Mouse (Mus musculus): ENCODE measurements around the gene Hoxa3. TPM values are rescaled to one million over a fixed set of nuclear protein-coding genes. Genes with fewer than 3 reads are reported as not detected.

The Hoxa3 gene
- total and polyA plus RNA-seq, 3 experiments: 0.08 to 0.38 (median 0.34) TPM

DNA sequence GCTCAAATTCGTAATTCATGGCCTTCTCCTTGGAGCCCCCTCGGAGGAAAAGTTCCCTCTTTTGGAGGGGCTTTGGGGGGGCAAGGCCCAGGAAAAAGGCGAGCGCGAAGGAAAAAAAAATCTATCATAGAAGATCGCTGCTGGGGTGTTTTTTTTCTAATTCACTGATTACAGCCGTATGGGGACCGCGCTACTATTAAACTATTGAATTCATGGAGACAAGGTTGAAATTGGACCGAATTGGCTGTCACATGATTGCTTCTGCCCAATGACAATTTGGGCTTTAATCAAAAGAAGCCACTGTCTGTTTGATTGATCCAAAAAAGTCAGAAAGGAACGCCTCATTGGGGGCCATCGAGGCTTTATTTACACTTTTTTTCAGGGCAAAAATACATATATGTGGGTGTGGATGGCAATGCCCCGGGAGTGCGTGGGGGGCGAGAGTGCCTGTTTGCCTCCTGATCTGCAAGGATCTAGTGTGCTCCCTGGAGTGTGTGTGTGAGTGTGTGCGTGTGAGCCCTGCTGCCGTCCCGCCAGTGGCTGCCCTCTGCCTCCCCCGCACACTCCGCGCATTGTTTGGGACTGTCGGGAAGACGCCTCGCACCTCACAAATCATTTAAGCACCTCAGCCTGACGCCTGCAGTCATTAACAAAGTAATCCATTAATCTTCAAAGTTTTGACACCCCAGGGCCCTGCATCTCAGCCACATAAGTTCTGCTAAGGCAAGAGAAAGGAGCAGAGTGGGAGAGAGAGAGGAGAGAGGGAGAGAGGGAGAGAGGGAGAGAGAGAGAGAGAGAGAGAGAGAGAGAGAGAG lies 48.3 kb downstream of the Hoxa3 start, which contains the start of gene Hoxa2:
Gene Hoxa2, minus strand, starts transcription at position 206 of the 815 bp plus-strand sequence.
- Histone ChIP-seq H3K9ac (ENCODE audit: insufficient read depth, low read depth) (no peak within 1 kb of the TSS), H3K4me3 (replicated peaks in 1 of 3; ENCODE audit: low read depth in 2 of 3, low read length in 2 of 3, poor library complexity in 1 of 3) (no peak within 1 kb of the TSS), H3K27me3 (replicated peaks) (no peaks in the 10 kb centered on the region), H3K4me2 (ENCODE audit: insufficient read depth, low read depth, poor library complexity, severe bottlenecking) (no peak within 1 kb of the TSS), H3K27ac (ENCODE audit: insufficient read depth, low read depth) (no peak within 1 kb of the TSS), H3K4me1 (ENCODE audit: control insufficient read depth in 1 of 2, insufficient read depth in 2 of 2) (peaks cover 0 to 10% of the 10 kb centered on the region in 2 experiments; a peak in 2 of 4 replicates), H3K36me3 (replicated peaks in 1 of 2; ENCODE audit: control insufficient read depth in 1 of 2, insufficient read depth in 1 of 2, low read length in 1 of 2) (peaks cover 6 to 48% of the 10 kb centered on the region in 2 experiments), H3K9me3 (replicated peaks; ENCODE audit: low read length) (no peaks in the 10 kb centered on the region), H3K79me2 (replicated peaks; ENCODE audit: control insufficient read depth, extremely low read depth, insufficient read depth, poor library complexity, severe bottlenecking) (no peaks in the 10 kb centered on the region; the same call in 1 of the 2 replicates)
- in situ Hi-C loops (cut with MboI; ENCODE audit: low pct_ligation_motif_present, low pct_unique_long_range_greater_than_20kb, low sequenced_read_pairs) (no loop called here), dilution Hi-C loops (cut with MboI; ENCODE audit: extremely low pct_ligation_motif_present, extremely low pct_unique_long_range_greater_than_20kb, low sequenced_read_pairs) (no loop called here)
- no peak for DNase-seq (ENCODE audit: extremely low read depth)
- TF ChIP-seq CHD1 (IDR thresholded peaks at IDR 0.05; ENCODE audit: low read depth, low read length): no peak

DNA sequence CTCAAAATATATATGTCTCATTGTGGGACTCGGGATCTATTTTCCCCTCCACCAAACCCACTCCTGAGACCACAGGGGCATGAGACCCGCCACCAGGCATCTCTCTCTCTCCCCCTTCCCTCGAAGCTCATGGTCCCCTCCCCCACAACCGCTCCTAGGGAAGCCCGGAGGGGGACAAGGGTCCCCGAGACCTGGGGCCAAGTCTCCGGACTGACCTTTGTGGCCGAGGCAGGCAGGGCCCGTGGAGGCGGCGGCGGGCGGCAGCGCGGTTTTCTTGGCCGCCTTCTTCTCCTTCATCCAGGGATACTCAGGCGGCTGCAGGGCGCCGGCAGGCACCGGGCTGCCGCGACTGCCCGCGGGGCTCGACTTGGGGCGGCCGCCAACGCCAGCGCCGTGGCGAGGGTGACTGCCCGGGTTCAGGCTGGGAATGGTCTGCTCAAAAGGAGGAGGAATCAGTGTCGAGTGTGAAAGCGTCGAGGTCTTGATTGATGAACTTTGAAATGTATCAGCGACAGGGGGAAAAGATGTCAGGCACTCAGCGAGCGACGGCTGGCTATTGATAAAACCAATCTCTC lies 49.0 kb downstream of the Hoxa3 start:
- no peak for TF ChIP-seq SIN3A (IDR thresholded peaks at IDR 0.05; ENCODE audit: low read length)
- no peak for TF ChIP-seq JUND (conservative IDR thresholded peaks at IDR 0.05; ENCODE audit: low read depth, low read length)
- TF ChIP-seq ELF1 (IDR thresholded peaks at IDR 0.05; ENCODE audit: low read depth, low read length): no peak
- TF ChIP-seq ZKSCAN1 (IDR thresholded peaks at IDR 0.05; ENCODE audit: borderline replicate concordance, low read depth, low read length): no peak
- TF ChIP-seq SMC3 (IDR thresholded peaks at IDR 0.05; ENCODE audit: low read depth, low read length): no peak
- no peak for TF ChIP-seq MEF2A (IDR thresholded peaks at IDR 0.05; ENCODE audit: borderline replicate concordance, low read depth, low read length)
- TF ChIP-seq RAD21 (IDR thresholded peaks at IDR 0.05; ENCODE audit: low read depth, low read length): no peak
- no peak for TF ChIP-seq USF1 (IDR thresholded peaks at IDR 0.05; ENCODE audit: low read depth, low read length)
- TF ChIP-seq NRF1 (IDR thresholded peaks at IDR 0.05; ENCODE audit: low read depth, low read length): no peak
- Histone ChIP-seq H3K4me3 (replicated peaks in 1 of 3; ENCODE audit: low read depth in 2 of 3, low read length in 2 of 3, poor library complexity in 1 of 3) (no peak overlapping the region), H3K4me1 (ENCODE audit: control insufficient read depth in 1 of 2, insufficient read depth in 2 of 2) (peaks cover 0 to 10% of the 10 kb centered on the region in 2 experiments; a peak in 2 of 4 replicates), H3K27ac (ENCODE audit: insufficient read depth, low read depth) (no peak overlapping the region), H3K9me3 (replicated peaks; ENCODE audit: low read length) (no peaks in the 10 kb centered on the region), H3K27me3 (replicated peaks) (no peaks in the 10 kb centered on the region), H3K4me2 (ENCODE audit: insufficient read depth, low read depth, poor library complexity, severe bottlenecking) (no peak overlapping the region), H3K79me2 (replicated peaks; ENCODE audit: control insufficient read depth, extremely low read depth, insufficient read depth, poor library complexity, severe bottlenecking) (peaks cover 4% of the 10 kb centered on the region; the same call in 1 of the 2 replicates), H3K36me3 (replicated peaks in 1 of 2; ENCODE audit: control insufficient read depth in 1 of 2, insufficient read depth in 1 of 2, low read length in 1 of 2) (peaks cover 6 to 46% of the 10 kb centered on the region in 2 experiments), H3K9ac (ENCODE audit: insufficient read depth, low read depth) (no peak overlapping the region)
- dilution Hi-C loops (cut with MboI; ENCODE audit: extremely low pct_ligation_motif_present, extremely low pct_unique_long_range_greater_than_20kb, low sequenced_read_pairs): no loop called here
- DNase-seq (ENCODE audit: extremely low read depth): no peak
- in situ Hi-C loops (cut with MboI; ENCODE audit: low pct_ligation_motif_present, low pct_unique_long_range_greater_than_20kb, low sequenced_read_pairs): no loop called here

All from CH12.LX (cell line).